Mouse (Mus musculus): ENCODE measurements at regions not wholly inside any gene's neighbourhood (a gene's known extent, or its start where the extent isn't known, plus 50 kb on each side); places are given as distances from the start of the nearest gene placed in this dataset.

DNA sequence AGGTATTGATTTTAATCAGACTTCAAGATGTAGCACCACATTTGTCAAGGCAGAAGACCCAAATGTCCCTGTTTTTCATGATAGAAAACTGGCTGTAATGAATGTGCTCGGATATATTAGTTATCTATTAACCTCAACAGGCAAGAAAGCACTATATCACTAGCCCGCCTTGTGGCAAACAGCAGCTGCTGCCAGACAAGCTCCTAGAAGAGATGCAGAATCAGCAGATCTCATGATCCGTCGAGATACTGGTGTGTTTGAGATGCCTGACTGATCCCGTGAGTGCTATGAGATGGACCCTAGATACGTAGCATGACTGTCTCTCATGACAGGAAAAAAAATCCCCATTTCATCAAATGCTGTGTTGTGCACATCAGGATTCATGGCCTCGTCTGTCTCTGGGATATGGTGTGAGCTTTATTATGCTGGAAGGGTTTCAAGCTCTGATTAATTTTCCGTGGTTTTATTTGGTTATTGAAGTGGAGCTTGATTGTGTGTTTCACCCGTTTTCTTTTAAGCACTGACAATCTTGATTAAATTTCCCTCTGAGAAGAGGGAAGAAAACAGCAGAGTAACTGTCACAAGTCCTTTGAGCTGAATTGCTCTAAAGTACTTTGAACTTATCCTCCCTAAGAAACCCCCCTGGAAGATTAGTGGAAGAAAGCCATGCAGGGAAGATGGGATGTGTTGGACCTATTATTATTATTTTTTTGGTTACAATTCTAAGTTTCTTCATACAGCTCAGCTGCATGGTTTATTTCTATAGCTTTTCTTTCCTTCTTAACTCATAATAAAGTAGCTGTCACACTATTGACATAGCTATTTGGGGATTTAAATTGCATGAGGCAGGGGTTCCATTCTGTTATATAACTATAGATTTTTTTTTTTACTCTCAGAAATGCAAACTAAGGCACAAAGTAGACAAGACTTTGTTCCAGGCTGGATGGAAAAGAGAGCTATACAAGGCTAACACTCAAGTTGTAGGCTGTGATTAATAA is 287.4 kb upstream of the Frg1 start:
- DNase-seq (ENCODE audit: low spot score in 2 of 2), result no peak
